Mouse (Mus musculus) gastrocnemius, postnatal 36 days (tissue): Measurements from ENCODE around the gene Plekhf1. TPM values are rescaled to one million over a fixed set of nuclear protein-coding genes. Genes with fewer than 3 reads are reported as not detected.
A peak's percentile ranks its signal among the peaks of the same experiment; 100 is the strongest.

ENCODE experiments used
- DNase-seq, 2 experiments: peaks; one replicate each; pipeline ENCODE4 v3.0.0; 2022
- intact Hi-C: fragments of 180-260 bp; cut with DNase I; formaldehyde crosslinking; loops from one replicate; pipeline ENCODE4 v1.15.1; 2025
- long read RNA-seq, 2 experiments: library from polyadenylated mRNA; stranded (forward); transcript quantifications; one replicate each; pipeline ENCODE4 v2.0.0; 2021
- total RNA-seq, 2 experiments: library from RNA; stranded (reverse); gene quantifications; 2 replicates each; pipeline ENCODE4 v1.2.3; 2021

Gene Plekhf1
- 1 to 10 TPM; 5.6 to 6.0 TPM for total RNA-seq
- long read RNA-seq, experiment 1, full-length matches to known transcripts: 14 of 21 reads
- long read RNA-seq, experiment 1, partial matches to known transcripts: 0 of 21 reads
- long read RNA-seq, experiment 1, other reads (novel, unspliced or antisense): 7 of 21 reads
- long read RNA-seq, experiment 2, full-length matches to known transcripts: 16 of 29 reads
- long read RNA-seq, experiment 2, partial matches to known transcripts: 3 of 29 reads
- long read RNA-seq, experiment 2, other reads (novel, unspliced or antisense): 10 of 29 reads

DNA sequence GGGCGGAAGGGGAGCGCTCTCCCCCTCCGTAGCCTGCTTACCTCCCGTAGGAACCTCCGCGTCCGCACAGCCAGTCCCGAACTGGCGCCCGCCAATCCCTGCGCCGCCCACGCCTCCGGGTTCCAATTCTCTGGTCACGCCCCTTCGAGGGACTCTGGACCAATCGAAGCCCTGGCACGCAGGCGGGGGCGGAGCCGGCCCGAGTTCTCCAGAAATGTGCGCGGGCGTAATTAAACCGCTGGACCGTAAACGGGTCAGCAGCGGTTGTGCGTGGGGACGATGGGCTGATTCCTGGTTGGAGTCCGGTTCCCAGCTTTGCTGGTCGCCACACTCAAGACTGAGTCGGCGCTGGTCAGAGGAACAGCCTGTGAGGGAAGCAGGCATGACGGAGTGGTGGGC is at the start of gene Plekhf1:
Gene Plekhf1 (minus strand): TSS at position 117 of the 399 bp plus-strand sequence.
- intact Hi-C loops: loop anchor here (5.0 kb wide), 1 partner anchor 39 kb away; no protein-coding TSS in a partner anchor
- DNase-seq: peak; percentile 94 to 98

DNA sequence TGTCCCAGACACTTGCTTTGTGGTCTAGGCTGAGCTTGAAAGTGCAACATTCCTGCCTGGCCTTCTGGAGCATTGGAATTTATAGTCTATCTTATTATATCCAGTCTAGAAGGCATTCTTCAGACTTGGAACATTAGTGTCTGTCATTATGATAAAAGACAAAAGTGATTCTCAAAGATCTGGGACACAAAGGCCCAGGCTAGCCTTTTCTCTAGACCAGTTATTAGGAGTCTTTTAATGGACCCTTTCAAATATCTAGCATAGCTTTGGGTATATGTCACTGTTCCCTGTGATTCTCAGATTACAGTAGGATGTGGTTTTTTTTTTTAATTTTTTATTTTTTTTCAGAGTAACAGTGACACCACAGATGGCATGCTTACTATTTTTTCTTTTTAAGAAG is 44.7 kb upstream of the Plekhf1 start:
- DNase-seq: no peak

DNA sequence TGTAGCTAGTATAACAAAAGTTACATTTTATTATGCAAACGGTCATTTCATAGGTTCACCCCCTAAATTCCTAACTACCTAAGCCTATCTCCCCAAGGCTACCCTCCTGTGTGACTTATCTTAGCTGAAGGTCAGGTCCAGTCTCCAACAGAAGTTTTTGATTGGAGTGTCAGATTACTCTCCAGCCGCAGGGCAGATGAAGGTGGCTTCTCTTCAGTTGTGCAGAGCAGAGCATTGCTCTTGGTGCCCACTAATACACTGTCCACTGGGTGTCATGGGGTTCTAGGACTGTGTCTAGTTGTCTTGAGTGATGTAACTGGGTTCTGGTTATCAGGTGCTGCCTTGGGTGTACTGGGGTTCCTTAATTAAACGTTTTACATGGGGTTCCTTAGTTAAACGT is 44.0 kb upstream of the Plekhf1 start:
- DNase-seq: no peak
- intact Hi-C loops: no loop called here

More for the DNA sequence above, 44.7 kb upstream of the Plekhf1 start:
- intact Hi-C loops: no loop called here

DNA sequence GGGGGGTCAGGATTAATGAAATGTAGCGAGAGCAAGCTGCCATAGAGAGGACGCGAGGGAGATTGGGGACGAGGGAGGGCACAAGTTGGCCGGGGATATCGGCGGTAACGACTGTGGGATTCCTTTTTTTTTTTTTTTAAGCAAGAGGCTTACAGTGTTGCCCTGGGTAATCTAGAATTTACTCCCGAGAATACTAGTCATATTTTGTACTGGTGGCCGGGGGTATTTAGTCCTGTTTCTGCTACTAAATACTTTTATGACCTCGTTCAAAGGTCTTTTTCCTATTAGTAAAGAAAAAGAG is 43.6 kb upstream of the Plekhf1 start:
- no peak for DNase-seq
- intact Hi-C loops: no loop called here

DNA sequence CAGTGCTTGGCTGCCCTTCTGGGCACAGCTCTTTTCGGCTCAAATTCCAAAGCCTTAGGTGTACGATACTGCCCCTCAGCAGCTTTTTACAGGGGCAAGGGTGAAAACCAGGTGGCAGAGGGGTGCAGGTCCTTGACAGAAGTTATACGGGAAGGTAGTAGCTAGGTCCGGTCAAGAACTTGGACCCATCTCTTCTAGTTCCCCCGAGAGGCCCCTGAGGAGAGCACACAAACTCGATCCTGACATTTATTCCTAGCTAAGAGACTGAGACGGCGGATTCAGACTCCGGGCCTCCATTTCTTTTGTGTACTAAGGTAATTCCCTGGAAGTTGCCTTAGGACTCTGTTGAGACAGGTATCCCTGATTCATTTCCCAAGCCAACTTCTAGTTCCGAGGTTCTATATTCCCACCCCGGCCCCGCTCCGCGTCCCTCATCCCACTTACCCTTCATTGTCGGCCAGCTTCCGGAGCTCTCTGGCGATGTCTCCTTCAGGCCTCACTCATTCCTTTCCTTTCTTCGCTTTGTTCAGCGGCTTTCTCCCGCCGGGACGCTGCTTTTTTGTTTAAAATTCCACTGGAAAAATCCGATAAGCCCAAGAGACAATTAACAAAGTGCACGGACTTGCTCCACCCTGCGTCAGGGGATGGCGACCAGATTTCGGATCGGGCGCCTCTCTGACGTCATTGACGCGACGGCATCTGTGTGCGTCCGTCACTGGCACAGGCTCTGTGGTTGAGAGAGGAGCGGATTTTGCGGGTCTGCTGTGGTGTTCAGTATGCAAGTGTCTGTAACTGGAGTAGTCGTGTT is 43.1 kb upstream of the Plekhf1 start, which contains the start of gene Pop4:
Gene Pop4 (minus strand): TSS at position 721 of the 808 bp plus-strand sequence.
- peak; percentile 81 to 89 for DNase-seq
- intact Hi-C loops: no loop called here

DNA sequence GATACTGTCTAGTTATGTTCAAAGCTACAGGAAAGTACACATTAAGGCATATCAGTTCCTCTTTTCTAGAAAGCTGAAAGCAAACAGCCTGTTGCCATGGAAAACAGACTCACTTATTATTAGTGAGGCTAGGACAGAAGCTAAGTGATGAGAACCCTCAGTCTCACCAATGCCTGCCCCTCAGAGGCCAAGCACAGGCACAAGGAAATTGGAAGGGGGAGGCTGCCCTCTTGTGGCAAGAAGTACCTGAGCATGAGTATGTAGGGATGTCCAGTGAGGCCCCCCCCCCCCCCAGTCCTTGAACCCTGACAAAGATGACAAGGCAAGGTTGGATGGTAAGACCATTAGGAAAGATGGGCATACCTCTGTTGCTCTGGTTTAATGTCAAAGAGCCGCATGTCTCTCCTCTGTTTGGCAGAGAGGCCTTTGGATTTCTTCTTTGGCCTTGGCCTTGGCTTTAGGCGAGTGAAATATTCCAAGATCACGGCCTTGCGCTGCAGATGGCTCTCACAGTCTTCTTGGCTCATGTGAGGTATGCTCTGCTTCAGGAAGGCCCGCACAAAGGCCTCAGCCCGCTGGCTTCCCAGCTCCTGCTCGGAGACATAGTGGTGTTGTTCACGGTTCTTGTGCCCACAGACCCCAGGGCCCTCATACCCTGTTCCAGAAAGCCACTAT is 39.3 kb upstream of the Plekhf1 start:
- intact Hi-C loops: loop anchor here (2.0 to 5.0 kb wide), 3 partner anchors 40 to 84 kb away; partner anchors contain the start of genes 1600014C10Rik and Plekhf1
- DNase-seq: peak in 1 of 2 experiments; percentile 55

DNA sequence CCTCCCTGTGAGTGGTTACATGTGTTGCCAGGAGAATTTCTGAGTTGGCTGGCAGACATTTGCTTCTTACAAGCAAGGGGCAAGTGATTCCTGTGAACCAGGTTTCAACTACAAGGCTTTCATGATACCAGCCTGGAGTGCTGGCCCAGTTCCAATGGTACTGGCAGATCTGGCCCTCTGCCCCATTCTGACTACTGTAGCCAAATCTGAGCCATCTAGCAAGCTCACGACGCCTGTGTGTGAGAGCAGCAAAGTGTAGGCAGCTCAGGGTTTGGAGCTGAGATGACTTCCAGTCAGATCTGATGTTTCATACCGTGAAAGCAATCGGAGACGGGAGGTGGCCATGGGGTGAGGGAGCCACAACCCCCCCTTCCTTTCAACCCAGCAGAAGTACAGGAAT is 34.6 kb upstream of the Plekhf1 start:
- intact Hi-C loops: no loop called here
- no peak for DNase-seq

DNA sequence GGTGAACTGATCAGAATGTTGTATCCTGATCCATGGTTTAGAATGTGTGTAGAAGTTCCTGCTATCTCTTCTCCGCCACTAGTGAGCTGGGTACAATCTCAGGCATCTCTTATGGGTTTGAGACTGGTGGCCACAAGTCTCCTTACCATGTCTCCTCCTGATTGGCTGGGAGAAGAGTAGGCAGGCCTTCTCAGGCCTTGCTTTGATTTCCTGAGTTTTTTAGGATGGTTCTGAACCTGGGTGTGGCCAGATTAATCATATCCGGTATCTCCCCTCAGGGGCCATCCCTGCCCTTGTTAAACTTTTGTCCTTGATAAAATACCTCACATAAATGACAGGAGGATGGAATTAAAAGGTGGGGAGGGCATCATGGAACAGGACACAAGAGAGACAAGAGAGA is 31.8 kb upstream of the Plekhf1 start:
- intact Hi-C loops: no loop called here
- no peak for DNase-seq

DNA sequence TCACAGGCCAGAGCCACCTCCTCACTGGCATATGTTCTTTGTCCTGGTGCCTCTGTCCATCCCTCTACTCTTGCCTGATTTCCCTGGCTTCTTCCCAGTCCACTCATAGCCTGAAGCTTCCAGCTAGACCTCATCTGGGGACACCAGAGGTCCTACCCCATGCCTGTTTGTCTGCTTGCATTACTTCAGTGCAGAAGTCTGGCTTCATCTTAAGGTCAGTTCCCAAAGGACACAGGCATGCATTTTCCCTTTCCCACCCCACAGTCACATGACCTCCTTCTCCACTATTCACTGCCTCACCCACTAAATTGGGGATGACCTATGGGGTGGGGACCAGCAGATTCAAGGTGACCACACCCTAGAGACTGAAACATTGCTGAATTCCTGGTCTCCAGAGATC is 25.6 kb upstream of the Plekhf1 start:
- intact Hi-C loops: no loop called here
- no peak for DNase-seq

DNA sequence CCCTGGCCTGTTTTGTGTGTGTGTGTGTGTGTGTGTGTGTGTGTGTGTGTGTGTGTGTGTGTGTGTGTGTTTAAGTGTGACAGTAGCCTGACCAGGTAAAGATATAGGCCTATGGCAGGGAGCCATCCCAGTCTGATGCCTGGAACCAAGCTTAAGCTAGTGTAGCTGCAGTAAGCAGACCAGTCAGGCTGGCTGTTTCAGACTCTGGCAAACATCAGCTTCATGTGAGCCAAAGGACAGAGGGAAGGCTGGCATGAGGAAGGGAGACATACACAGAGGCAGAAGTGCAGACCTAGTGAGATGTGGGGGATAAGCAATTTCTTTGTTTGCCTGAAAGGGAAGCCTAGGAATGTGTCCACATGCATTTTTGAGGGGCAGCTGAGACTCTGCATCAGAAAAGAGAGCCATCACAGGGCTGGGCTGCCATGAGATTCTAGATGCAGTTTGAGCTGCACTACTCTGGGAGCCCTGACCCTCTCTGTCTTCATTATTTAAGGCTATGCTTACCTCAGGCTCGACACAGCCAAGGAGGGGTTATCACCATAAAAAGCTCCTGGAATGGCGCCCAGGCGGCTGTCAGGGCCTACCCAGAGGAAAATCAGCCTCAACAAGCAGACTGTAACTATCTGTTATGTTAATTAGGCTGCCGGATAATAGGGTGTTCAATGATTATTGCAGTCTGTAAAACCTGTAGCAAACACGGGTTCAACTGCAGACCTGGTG is 23.8 kb upstream of the Plekhf1 start:
- no peak for DNase-seq
- intact Hi-C loops: no loop called here

DNA sequence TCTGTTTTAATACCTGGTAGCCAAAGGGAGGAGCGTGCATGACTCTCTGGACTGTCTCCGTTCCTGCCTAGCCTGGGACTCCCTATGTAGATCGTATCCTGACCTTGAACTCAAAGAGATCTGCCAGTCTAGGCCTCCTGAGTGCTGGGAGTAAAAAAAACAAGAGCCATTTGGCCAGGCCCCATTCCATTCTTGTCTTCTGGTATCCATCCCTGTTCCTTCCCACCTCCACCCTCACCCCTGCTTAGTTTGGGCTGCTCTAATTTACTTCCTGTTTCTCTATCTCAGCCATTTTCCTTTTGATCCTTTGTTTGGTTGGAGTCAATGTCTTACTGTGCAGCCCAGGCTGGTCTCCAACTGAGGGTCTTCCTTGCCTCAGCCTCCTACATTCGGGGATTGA is 14.6 kb upstream of the Plekhf1 start:
- intact Hi-C loops: no loop called here
- no peak for DNase-seq

DNA sequence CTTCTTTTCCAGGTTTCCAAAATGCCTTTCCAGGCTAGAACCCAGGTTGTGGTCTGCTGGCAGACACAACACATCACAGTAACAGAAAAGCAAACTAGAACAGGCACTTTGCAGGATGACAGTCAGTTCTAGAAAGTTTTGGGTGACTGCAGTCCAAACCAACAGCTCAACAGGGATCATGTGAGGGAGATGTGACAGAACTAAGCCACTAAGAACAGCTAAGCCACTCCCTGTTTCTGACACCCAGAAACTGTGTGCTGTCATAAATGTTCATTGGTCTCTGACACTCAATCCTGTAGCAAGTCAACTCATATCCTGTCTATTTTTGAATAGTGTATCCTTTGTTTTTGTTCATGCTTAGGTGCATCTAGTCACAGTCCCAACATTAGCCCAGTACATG is 9.3 kb upstream of the Plekhf1 start:
- no peak for DNase-seq
- intact Hi-C loops: no loop called here

DNA sequence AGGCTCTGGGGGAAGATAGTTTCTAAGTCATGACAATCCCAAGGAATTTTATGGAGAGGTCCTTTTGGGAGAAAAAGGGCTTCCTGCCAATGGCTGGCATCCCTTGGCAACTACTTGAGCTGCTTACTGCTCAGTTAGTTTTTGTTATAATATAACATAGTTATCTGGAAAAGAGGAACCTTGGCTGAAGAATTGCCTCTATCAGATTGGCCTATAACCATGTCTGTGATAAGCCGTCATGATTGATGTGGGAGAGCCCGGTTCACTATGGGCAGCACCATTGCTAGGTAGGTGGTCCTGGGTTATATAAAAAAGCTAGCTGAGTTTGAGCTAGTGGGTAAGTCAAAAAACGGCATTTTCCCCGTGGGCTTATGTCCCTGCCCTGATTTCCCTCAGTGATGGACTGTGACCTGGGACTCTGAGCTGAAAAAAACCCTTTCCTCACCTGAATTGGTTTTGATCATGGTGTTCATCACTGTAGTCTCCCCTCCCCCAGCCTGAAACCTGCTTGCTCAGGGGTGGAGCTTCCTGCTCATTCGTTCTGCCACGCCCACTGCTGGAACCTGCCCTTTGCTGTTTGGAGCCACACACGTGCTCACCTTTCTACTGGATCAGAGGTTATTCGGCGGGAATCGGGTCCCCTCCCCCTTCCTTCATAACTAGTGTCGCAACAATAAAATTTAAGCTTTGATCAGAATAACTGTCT is 8.7 kb upstream of the Plekhf1 start:
- intact Hi-C loops: no loop called here
- DNase-seq: no peak

DNA sequence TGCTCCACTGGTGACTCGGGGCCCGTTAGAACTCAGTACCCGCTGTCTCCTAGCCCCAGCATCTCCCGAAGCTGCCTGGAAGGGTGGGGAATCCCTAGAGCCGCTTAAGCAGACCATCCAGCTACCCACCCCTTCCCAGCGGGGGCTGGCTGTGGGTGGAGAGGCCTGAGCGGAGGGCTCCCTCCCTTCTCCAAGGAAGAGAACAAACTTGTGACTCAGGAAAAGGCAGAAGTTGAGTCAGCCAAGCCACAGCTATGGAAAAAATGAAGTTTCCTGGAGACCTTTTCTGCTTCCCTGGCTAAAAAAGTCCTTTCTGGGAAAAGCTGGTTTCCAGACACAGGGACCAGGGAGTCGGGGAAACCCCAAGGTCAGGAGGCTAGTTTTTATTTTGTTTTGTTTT is 2.5 kb upstream of the Plekhf1 start:
- intact Hi-C loops: no loop called here
- peak; percentile 49 to 74 for DNase-seq

DNA sequence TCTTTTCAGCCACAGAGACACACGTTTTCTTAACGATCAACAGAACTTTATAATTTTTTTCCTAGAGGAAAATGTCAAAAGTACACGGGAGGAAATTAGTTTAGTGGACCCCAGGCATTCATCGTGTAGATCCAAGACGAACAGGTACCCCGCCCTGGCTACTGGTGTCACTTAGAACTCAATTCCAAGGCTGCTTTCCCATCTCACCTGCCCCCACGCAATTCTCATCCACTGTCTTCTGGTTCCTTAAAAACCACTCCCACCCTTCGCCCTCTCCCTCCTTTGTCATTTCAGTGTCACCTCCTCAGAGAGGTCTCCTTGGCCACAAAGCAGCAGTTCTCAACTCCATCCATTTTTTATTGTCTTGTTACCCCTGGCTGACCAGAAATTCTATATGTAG is 513 bp upstream of the Plekhf1 start:
- intact Hi-C loops: loop anchor here (5.0 kb wide), 1 partner anchor 39 kb away; no protein-coding TSS in a partner anchor

DNA sequence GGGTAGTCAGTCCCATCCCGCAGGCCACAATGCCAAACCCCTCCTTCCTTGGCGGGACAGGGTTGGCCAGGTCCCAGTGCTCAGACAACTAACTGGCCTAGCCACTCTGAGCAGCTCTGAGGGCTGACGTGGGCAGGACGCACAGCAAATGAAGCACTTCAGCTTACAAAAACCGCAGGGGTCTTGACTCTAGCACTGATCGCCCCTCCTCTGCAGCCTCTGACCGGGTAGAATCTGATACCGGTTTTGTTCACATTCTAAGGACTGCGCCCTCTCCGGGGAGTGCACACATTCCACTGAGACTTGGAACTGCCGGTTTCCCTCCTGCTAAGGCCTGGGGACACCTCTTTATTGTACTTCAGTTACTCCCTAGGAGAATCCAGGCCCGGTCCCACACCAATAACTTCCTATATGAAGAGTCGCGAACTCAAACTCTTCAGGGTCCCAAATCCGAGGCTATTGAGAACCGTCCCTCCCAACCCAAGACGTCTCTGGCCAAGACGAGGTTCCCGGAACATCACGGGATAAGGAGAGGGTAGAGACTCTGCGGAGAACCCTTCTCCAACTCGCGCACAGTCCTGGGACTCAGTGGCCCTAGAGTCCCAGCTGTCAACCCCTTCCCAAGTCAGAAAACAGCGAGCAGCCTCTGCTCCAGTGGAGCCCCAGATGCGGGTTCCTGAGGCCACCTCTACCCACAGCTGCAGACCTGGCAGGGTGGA is 476 bp downstream of the Plekhf1 start:
- peak; percentile 94 to 95 for DNase-seq
- intact Hi-C loops: loop anchor here (5.0 kb wide), 1 partner anchor 40 kb away; no protein-coding TSS in a partner anchor

More for the DNA sequence above, 513 bp upstream of the Plekhf1 start:
- no peak for DNase-seq

DNA sequence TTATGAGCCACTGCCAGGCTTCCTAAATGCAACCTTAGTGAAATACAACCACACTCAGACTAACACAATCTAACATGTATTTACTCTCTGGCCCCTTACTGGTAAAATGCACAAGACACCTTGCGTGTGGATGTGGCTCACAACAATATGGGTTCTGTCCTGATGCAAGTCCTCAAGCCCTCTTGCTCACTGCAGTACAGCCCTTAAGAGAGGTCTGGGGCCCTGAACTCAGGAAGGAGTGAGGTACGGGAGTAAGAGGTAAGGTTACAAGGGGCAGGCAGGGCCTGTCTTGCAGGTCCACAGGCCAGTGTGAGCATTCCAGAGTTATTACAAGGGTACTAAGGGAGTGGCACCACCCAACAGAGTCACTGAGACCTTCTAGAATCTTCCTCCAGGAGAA is 1.6 kb downstream of the Plekhf1 start:
- no peak for DNase-seq
- intact Hi-C loops: loop anchor here (5.0 kb wide), 1 partner anchor 41 kb away; no protein-coding TSS in a partner anchor

DNA sequence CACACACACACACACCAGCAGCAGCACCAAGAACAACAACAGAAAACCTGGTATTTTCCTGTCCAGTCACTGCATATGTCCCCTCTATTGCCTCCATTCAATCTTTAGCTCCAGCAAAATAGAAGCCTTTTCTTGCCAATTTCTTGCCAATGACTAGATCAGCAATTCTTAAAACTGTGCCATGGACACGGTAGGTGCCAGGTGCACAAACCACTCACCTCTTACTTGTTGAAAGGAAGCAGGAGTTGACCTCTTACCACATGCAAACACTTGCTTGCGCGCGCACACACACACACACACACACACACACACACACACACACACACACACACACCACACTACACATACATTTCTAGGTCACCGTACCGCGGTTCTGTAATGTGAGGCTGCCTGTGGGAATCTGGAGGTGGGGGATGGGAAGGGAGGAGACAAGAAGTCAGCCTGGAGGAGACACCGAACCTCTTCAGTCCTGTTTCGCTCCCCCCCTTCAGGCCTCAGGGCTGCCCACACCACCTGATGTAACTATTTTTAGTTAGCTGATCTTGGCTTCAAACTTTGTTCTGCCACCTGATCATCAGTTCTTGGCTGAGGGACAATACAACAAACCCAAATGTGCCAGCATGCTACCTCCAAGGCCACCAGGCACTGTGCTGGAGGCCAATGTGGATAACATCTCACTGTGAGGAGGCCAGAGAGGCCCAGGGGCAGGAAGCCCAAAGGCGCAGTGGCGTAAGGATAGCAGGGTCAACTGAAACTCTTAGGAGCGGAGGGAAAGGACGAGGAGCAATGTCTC is 3.0 kb downstream of the Plekhf1 start:
- DNase-seq: peak in 1 of 2 experiments; percentile 55
- intact Hi-C loops: loop anchor here (5.0 kb wide), 1 partner anchor 43 kb away; no protein-coding TSS in a partner anchor
